Comparison of ENCODE assay signal across 8 mouse cellular contexts in the genomic region with DNA sequence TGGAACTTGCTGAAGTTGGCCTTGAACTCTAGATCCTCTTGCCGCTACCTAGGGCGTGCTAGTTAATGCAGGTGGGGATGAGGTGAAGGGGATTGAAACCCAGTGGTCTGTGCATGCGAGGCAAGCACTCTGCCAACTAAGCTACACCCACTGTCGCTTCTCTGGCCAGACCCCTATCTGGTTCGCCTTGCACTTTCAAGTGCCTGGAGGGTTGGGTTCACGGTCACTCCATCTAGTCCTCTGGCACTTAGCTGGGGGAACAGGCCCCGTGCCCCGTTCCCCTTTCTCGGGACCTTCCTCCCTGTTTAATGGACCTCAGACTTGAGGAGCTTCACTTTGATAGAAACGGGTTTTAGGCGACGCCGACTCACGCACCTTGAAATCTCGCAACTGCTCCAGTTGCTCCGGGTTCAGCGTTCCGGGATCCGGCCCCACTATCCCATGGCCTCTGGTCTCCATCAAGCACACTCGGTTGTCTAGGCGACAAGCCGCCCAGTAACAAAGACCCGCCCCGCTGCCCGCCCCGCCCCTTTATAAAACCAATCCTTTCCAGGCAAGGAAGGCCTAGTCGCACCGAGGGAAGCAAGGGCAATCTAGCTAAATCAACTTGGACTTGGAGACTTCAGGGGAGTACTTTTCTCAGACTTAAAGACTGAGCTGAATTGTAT. TPM values are rescaled to one million over a fixed set of nuclear protein-coding genes. Genes with fewer than 3 reads are reported as not detected.
DNase-seq lines count a peak whose midpoint lies in the region; ATAC-seq lines count a peak whose summit lies in the region.

No protein-coding gene starts in this region.

- H3K4me1 ChIP-seq in embryonic facial prominence, embryonic 10.5 days, result peaks cover 21% of the 10 kb centered on the region
- H3K4me1 ChIP-seq in heart, embryonic 15.5 days (replicated peaks), result peaks cover 23% of the 10 kb centered on the region
- H3K4me1 ChIP-seq in midbrain, embryonic 10.5 days, result peaks cover 48% of the 10 kb centered on the region

- H3K9me3 ChIP-seq in embryonic facial prominence, embryonic 10.5 days, result no peaks in the 10 kb centered on the region
- H3K9me3 ChIP-seq in heart, embryonic 15.5 days (replicated peaks), result no peaks in the 10 kb centered on the region
- no peaks in the 10 kb centered on the region for H3K9me3 ChIP-seq in midbrain, embryonic 10.5 days (replicated peaks)

- peak overlapping the region; percentile 42 for H3K4me3 ChIP-seq in embryonic facial prominence, embryonic 10.5 days
- H3K4me3 ChIP-seq in heart, embryonic 15.5 days, result peak overlapping the region; percentile 37
- H3K4me3 ChIP-seq in midbrain, embryonic 10.5 days, result peak overlapping the region; percentile 50

- 0 out of 2 replicates have a peak overlapping the region, but pooled peaks have one; percentile 7 for H3K9ac ChIP-seq in heart, embryonic 15.5 days

- WGBS in embryonic facial prominence, embryonic 10.5 days, result 11% methylated on average over 28 of the region's 28 CpGs
- 12% methylated on average over 28 of the region's 28 CpGs for WGBS in heart, embryonic 15.5 days
- 9% methylated on average over 28 of the region's 28 CpGs for WGBS in midbrain, embryonic 10.5 days

- no peaks in the 10 kb centered on the region; the same call in 1 of the 2 replicates for H3K27me3 ChIP-seq in embryonic facial prominence, embryonic 10.5 days (replicated peaks; ENCODE audit: low read depth, poor library complexity, severe bottlenecking)
- no peaks in the 10 kb centered on the region for H3K27me3 ChIP-seq in heart, embryonic 15.5 days
- no peaks in the 10 kb centered on the region; the same call in 1 of the 2 replicates for H3K27me3 ChIP-seq in midbrain, embryonic 10.5 days (ENCODE audit: low read depth, poor library complexity, severe bottlenecking)

- ATAC-seq in heart, embryonic 15.5 days (replicated peaks; ENCODE audit: insufficient number of reproducible peaks, insufficient read depth, low FRiP score, low read depth), result peak; percentile 72
- no peak for ATAC-seq in megakaryocyte, adult 5-6 weeks (ENCODE audit: poor library complexity, severe bottlenecking)

- DNase-seq in adrenal gland, postnatal 10 days, result peak; percentile 43
- DNase-seq in adrenal gland, adult 8-10 months, result no peak
- peak; percentile 86 for DNase-seq in embryonic facial prominence, embryonic 10.5 days (ENCODE audit: low spot score)
- DNase-seq in kidney, postnatal 36 days, result peak; percentile 32 to 52
- peak; percentile 85 for DNase-seq in midbrain, embryonic 10.5 days (ENCODE audit: low spot score)
- DNase-seq in spleen, postnatal 14 days (ENCODE audit: low spot score in 2 of 2), result no peak

- H3K36me3 ChIP-seq in embryonic facial prominence, embryonic 10.5 days (replicated peaks), result no peaks in the 10 kb centered on the region
- no peaks in the 10 kb centered on the region for H3K36me3 ChIP-seq in heart, embryonic 15.5 days
- H3K36me3 ChIP-seq in midbrain, embryonic 10.5 days, result no peaks in the 10 kb centered on the region

- no peak overlapping the region for H3K27ac ChIP-seq in embryonic facial prominence, embryonic 10.5 days (replicated peaks)
- H3K27ac ChIP-seq in heart, embryonic 15.5 days, result peak overlapping the region; percentile 53
- peak overlapping the region; percentile 78 for H3K27ac ChIP-seq in midbrain, embryonic 10.5 days (replicated peaks)

- H3K4me2 ChIP-seq in heart, embryonic 15.5 days, result peak overlapping the region; percentile 65

RNA-seq across cellular contexts. Expression of a gene that starts 5.5 kb away (rescaled TPM):
- total RNA-seq in adrenal gland, postnatal 10 days (2021), result 10 to 100 TPM; 17.0 to 30.7 TPM
- total RNA-seq in adrenal gland, adult 8-10 months (2022), result 10 to 100 TPM; 17.7 to 38.7 (median 29.4) TPM
- polyA plus RNA-seq in embryonic facial prominence, embryonic 10.5 days (2016; fragmentation: Nextera tagmentation; extraction: Ambion mirVana), result 25.4 and 28.7 TPM in 2 replicates
- 1.0 and 4.5 TPM in 2 replicates for polyA plus RNA-seq in heart, embryonic 15.5 days (2015; fragmentation: Nextera tagmentation; extraction: Ambion mirVana)
- 69.0 and 128 TPM in 2 replicates for polyA plus RNA-seq in midbrain, embryonic 10.5 days (2016; fragmentation: Nextera tagmentation; extraction: Ambion mirVana)
- total RNA-seq in megakaryocyte, adult 5-6 weeks (2015), result not detected in 2 replicates
- not detected in 2 replicates for total RNA-seq in megakaryocyte, adult 5-6 weeks (2017)

RNA-seq across cellular contexts. Expression of a gene that starts 7.6 kb away (rescaled TPM):
- total RNA-seq in adrenal gland, postnatal 10 days (2021), result 1 to 10 TPM; 3.2 to 5.2 TPM
- 1 to 10 TPM; 2.4 to 8.5 (median 3.3) TPM for total RNA-seq in adrenal gland, adult 8-10 months (2022)
- polyA plus RNA-seq in embryonic facial prominence, embryonic 10.5 days (2016; fragmentation: Nextera tagmentation; extraction: Ambion mirVana), result 1.8 and 3.2 TPM in 2 replicates
- 4.9 and 6.2 TPM in 2 replicates for polyA plus RNA-seq in heart, embryonic 15.5 days (2015; fragmentation: Nextera tagmentation; extraction: Ambion mirVana)
- 8.4 and 12.5 TPM in 2 replicates for polyA plus RNA-seq in midbrain, embryonic 10.5 days (2016; fragmentation: Nextera tagmentation; extraction: Ambion mirVana)
- total RNA-seq in megakaryocyte, adult 5-6 weeks (2015), result 1.1 TPM in 1 of 2 replicates, not detected in the other
- not detected in 2 replicates for total RNA-seq in megakaryocyte, adult 5-6 weeks (2017)

RNA-seq across cellular contexts. Expression of a gene that starts 28.9 kb away (rescaled TPM):
- 1 to 10 TPM in 1 of 2 experiments, not detected in 1; 1.1 TPM for total RNA-seq in adrenal gland, postnatal 10 days (2021)
- not detected for total RNA-seq in adrenal gland, adult 8-10 months (2022)
- 0.56 and 0.60 TPM in 2 replicates for polyA plus RNA-seq in embryonic facial prominence, embryonic 10.5 days (2016; fragmentation: Nextera tagmentation; extraction: Ambion mirVana)
- 0.23 and 0.38 TPM in 2 replicates for polyA plus RNA-seq in heart, embryonic 15.5 days (2015; fragmentation: Nextera tagmentation; extraction: Ambion mirVana)
- polyA plus RNA-seq in midbrain, embryonic 10.5 days (2016; fragmentation: Nextera tagmentation; extraction: Ambion mirVana), result 0.58 and 0.65 TPM in 2 replicates
- total RNA-seq in megakaryocyte, adult 5-6 weeks (2015), result not detected in 2 replicates
- total RNA-seq in megakaryocyte, adult 5-6 weeks (2017), result not detected in 2 replicates

RNA-seq across cellular contexts. Expression of a gene that starts 29.5 kb away (rescaled TPM):
- total RNA-seq in adrenal gland, postnatal 10 days (2021), result 10 to 100 TPM; 94.5 to 97.7 TPM
- total RNA-seq in adrenal gland, adult 8-10 months (2022), result 10 to 100 TPM; 69.1 to 73.5 (median 71.4) TPM
- polyA plus RNA-seq in embryonic facial prominence, embryonic 10.5 days (2016; fragmentation: Nextera tagmentation; extraction: Ambion mirVana), result 68.5 and 71.4 TPM in 2 replicates
- 56.1 and 60.8 TPM in 2 replicates for polyA plus RNA-seq in heart, embryonic 15.5 days (2015; fragmentation: Nextera tagmentation; extraction: Ambion mirVana)
- polyA plus RNA-seq in midbrain, embryonic 10.5 days (2016; fragmentation: Nextera tagmentation; extraction: Ambion mirVana), result 71.7 and 72.9 TPM in 2 replicates
- 30.7 and 34.2 TPM in 2 replicates for total RNA-seq in megakaryocyte, adult 5-6 weeks (2015)
- total RNA-seq in megakaryocyte, adult 5-6 weeks (2017), result 41.8 and 44.3 TPM in 2 replicates

RNA-seq across cellular contexts. Expression of a gene that starts 59.5 kb away (rescaled TPM):
- 10 to 100 TPM in 1 of 2 experiments, 1 to 10 TPM in 1; 9.7 to 12.1 TPM for total RNA-seq in adrenal gland, postnatal 10 days (2021)
- total RNA-seq in adrenal gland, adult 8-10 months (2022), result 10 to 100 TPM in 3 of 4 experiments, 1 to 10 TPM in 1; 10.0 to 22.5 (median 15.9) TPM
- polyA plus RNA-seq in embryonic facial prominence, embryonic 10.5 days (2016; fragmentation: Nextera tagmentation; extraction: Ambion mirVana), result 14.2 and 16.5 TPM in 2 replicates
- polyA plus RNA-seq in heart, embryonic 15.5 days (2015; fragmentation: Nextera tagmentation; extraction: Ambion mirVana), result 8.3 and 10.0 TPM in 2 replicates
- polyA plus RNA-seq in midbrain, embryonic 10.5 days (2016; fragmentation: Nextera tagmentation; extraction: Ambion mirVana), result 45.2 and 53.8 TPM in 2 replicates
- total RNA-seq in megakaryocyte, adult 5-6 weeks (2015), result 2.2 and 4.8 TPM in 2 replicates
- total RNA-seq in megakaryocyte, adult 5-6 weeks (2017), result 1.1 and 4.3 TPM in 2 replicates

Comparison
In these comparisons a context has a peak if more than half of its experiments do, and no peak if none do; other contexts are left out.
1. DNase-seq: peak in adrenal gland, postnatal 10 days (single experiment), embryonic facial prominence, embryonic 10.5 days (single experiment), kidney, postnatal 36 days (2 of 2) and midbrain, embryonic 10.5 days (single experiment); none in adrenal gland, adult 8-10 months (single experiment) and spleen, postnatal 14 days (0 of 2).
2. RNA of a gene that starts 5.5 kb away (total RNA-seq): 17.7 to 38.7 TPM in adrenal gland, adult 8-10 months and 17.0 to 30.7 TPM in adrenal gland, postnatal 10 days; not detected in megakaryocyte, adult 5-6 weeks; every median in the first group is over 10 times any median in the second.
3. Peak in every context shown above with its lines, with median percentiles within 50 percentile points of each other: H3K4me3 ChIP-seq.